Mouse (Mus musculus): ENCODE measurements around the gene Otof. TPM values are rescaled to one million over a fixed set of nuclear protein-coding genes. Genes with fewer than 3 reads are reported as not detected.

Otof gene
- polyA plus RNA-seq, 1 experiment from 2014 or later = 0.41 TPM

- 79% methylated on average over 5 of the region's 5 CpGs for WGBS
- no peak overlapping the region for H3K4me2 ChIP-seq
- ATAC-seq = no peak
- no peak overlapping the region for H3K4me3 ChIP-seq
- no peaks in the 10 kb centered on the region for H3K36me3 ChIP-seq (ENCODE audit: poor library complexity, severe bottlenecking)
- H3K9ac ChIP-seq = no peak overlapping the region
- no peak overlapping the region for H3K27ac ChIP-seq
- H3K4me1 ChIP-seq = peaks cover 4% of the 10 kb centered on the region; the same call in 1 of the 2 replicates
- H3K27me3 ChIP-seq = no peaks in the 10 kb centered on the region
- no peaks in the 10 kb centered on the region for H3K9me3 ChIP-seq (replicated peaks)
Measured at GRCm38 (mm10) chr5:30472148-30472547, 10.4 kb upstream of the Otof start.

GRCm38 (mm10) chr5:30470454-30470853 lies 8.7 kb upstream of the Otof start:
- no peak for ATAC-seq
- no peak overlapping the region for H3K9ac ChIP-seq
- no peak overlapping the region for H3K4me2 ChIP-seq
- H3K4me3 ChIP-seq = no peak overlapping the region
- H3K27me3 ChIP-seq = 0 out of 2 replicates have a peak, but pooled peaks cover 9% of the 10 kb centered on the region
- peaks cover 14% of the 10 kb centered on the region for H3K4me1 ChIP-seq
- no peak overlapping the region for H3K27ac ChIP-seq
- 53% methylated on average over 6 of the region's 6 CpGs for WGBS
- no peaks in the 10 kb centered on the region for H3K9me3 ChIP-seq (replicated peaks)
- H3K36me3 ChIP-seq (ENCODE audit: poor library complexity, severe bottlenecking) = no peaks in the 10 kb centered on the region

GRCm38 (mm10) chr5:30466315-30466714 lies 4.6 kb upstream of the Otof start:
- Histone ChIP-seq H3K4me2 (peak overlapping the region; percentile 61), H3K27me3 (peaks cover 26% of the 10 kb centered on the region; the same call in 1 of the 2 replicates), H3K9ac (peak overlapping the region; percentile 54), H3K36me3 (ENCODE audit: poor library complexity, severe bottlenecking) (no peaks in the 10 kb centered on the region), H3K4me3 (peak overlapping the region; percentile 33), H3K9me3 (replicated peaks) (no peaks in the 10 kb centered on the region), H3K27ac (no peak overlapping the region), H3K4me1 (peaks cover 24% of the 10 kb centered on the region)
- 33% methylated on average over 9 of the region's 9 CpGs for WGBS
- ATAC-seq = peak; percentile 44; the same call in 1 of the 2 replicates

- Histone ChIP-seq H3K4me3 (peak within 1 kb of the TSS; percentile 33), H3K4me2 (peak within 1 kb of the TSS; percentile 61), H3K9ac (peak within 1 kb of the TSS; percentile 54), H3K9me3 (replicated peaks) (no peaks in the 10 kb centered on the region), H3K27me3 (peaks cover 26% of the 10 kb centered on the region; the same call in 1 of the 2 replicates), H3K36me3 (ENCODE audit: poor library complexity, severe bottlenecking) (no peaks in the 10 kb centered on the region), H3K4me1 (peaks cover 25% of the 10 kb centered on the region), H3K27ac (no peak within 1 kb of the TSS)
- WGBS = 15% methylated on average over 21 of the region's 21 CpGs
- ATAC-seq = peak; percentile 34; the same call in 1 of the 2 replicates
Measured at GRCm38 (mm10) chr5:30465861-30466260, 4.1 kb upstream of the Otof start, which contains the start of gene 1700001C02Rik. Gene 1700001C02Rik (plus strand): TSS chr5:30466047.

GRCm38 (mm10) chr5:30460155-30460554 lies 1.6 kb downstream of the Otof start:
- Histone ChIP-seq H3K27me3 (peaks cover 14% of the 10 kb centered on the region; the same call in 1 of the 2 replicates), H3K9ac (no peak overlapping the region), H3K4me2 (no peak overlapping the region), H3K36me3 (ENCODE audit: poor library complexity, severe bottlenecking) (no peaks in the 10 kb centered on the region), H3K27ac (no peak overlapping the region), H3K4me3 (no peak overlapping the region), H3K9me3 (replicated peaks) (no peaks in the 10 kb centered on the region), H3K4me1 (peaks cover 11% of the 10 kb centered on the region)
- WGBS = 41% methylated on average over 4 of the region's 4 CpGs
- no peak for ATAC-seq

GRCm38 (mm10) chr5:30456056-30456455 lies 5.7 kb downstream of the Otof start:
- Histone ChIP-seq H3K9ac (no peak overlapping the region), H3K4me1 (no peaks in the 10 kb centered on the region), H3K36me3 (ENCODE audit: poor library complexity, severe bottlenecking) (no peaks in the 10 kb centered on the region), H3K27ac (no peak overlapping the region), H3K4me3 (no peak overlapping the region), H3K4me2 (no peak overlapping the region), H3K9me3 (replicated peaks) (no peaks in the 10 kb centered on the region), H3K27me3 (no peaks in the 10 kb centered on the region)
- WGBS = 68% methylated on average over 6 of the region's 6 CpGs
- ATAC-seq = no peak

GRCm38 (mm10) chr5:30444327-30444895 lies 17.3 kb downstream of the Otof start:
- H3K36me3 ChIP-seq (ENCODE audit: poor library complexity, severe bottlenecking) = no peaks in the 10 kb centered on the region
- 80% methylated on average over 13 of the region's 13 CpGs for WGBS
- no peak overlapping the region for H3K27ac ChIP-seq
- no peaks in the 10 kb centered on the region for H3K27me3 ChIP-seq
- H3K4me1 ChIP-seq = peaks cover 3% of the 10 kb centered on the region; the same call in 1 of the 2 replicates
- no peak overlapping the region for H3K4me3 ChIP-seq
- H3K4me2 ChIP-seq = no peak overlapping the region
- ATAC-seq = no peak
- H3K9ac ChIP-seq = no peak overlapping the region
- H3K9me3 ChIP-seq (replicated peaks) = no peaks in the 10 kb centered on the region

GRCm38 (mm10) chr5:30442196-30442595 lies 19.5 kb downstream of the Otof start:
- H3K36me3 ChIP-seq (ENCODE audit: poor library complexity, severe bottlenecking) = no peaks in the 10 kb centered on the region
- H3K9me3 ChIP-seq (replicated peaks) = no peaks in the 10 kb centered on the region
- no peak for ATAC-seq
- H3K27me3 ChIP-seq = no peaks in the 10 kb centered on the region
- H3K4me1 ChIP-seq = peaks cover 3% of the 10 kb centered on the region; the same call in 1 of the 2 replicates
- no peak overlapping the region for H3K4me2 ChIP-seq
- H3K27ac ChIP-seq = no peak overlapping the region
- H3K9ac ChIP-seq = no peak overlapping the region
- H3K4me3 ChIP-seq = no peak overlapping the region
- WGBS = 77% methylated on average over 5 of the region's 5 CpGs

GRCm38 (mm10) chr5:30440308-30440906 lies 21.3 kb downstream of the Otof start:
- Histone ChIP-seq H3K4me1 (peaks cover under 1% of the 10 kb centered on the region; the same call in 1 of the 2 replicates), H3K4me2 (no peak overlapping the region), H3K36me3 (ENCODE audit: poor library complexity, severe bottlenecking) (no peaks in the 10 kb centered on the region), H3K27ac (no peak overlapping the region), H3K9me3 (replicated peaks) (no peaks in the 10 kb centered on the region), H3K27me3 (no peaks in the 10 kb centered on the region), H3K9ac (no peak overlapping the region), H3K4me3 (no peak overlapping the region)
- no peak for ATAC-seq
- 88% methylated on average over 8 of the region's 8 CpGs for WGBS

GRCm38 (mm10) chr5:30438931-30439330 lies 22.8 kb downstream of the Otof start:
- no peak for ATAC-seq
- Histone ChIP-seq H3K27ac (no peak overlapping the region), H3K4me3 (no peak overlapping the region), H3K4me2 (no peak overlapping the region), H3K4me1 (no peaks in the 10 kb centered on the region), H3K36me3 (ENCODE audit: poor library complexity, severe bottlenecking) (no peaks in the 10 kb centered on the region), H3K27me3 (no peaks in the 10 kb centered on the region), H3K9ac (no peak overlapping the region), H3K9me3 (replicated peaks) (no peaks in the 10 kb centered on the region)
- WGBS = 45% methylated on average over 2 of the region's 2 CpGs

- no peaks in the 10 kb centered on the region for H3K27me3 ChIP-seq
- H3K4me2 ChIP-seq = no peak overlapping the region
- no peak overlapping the region for H3K27ac ChIP-seq
- 90% methylated on average over 6 of the region's 6 CpGs for WGBS
- H3K36me3 ChIP-seq (ENCODE audit: poor library complexity, severe bottlenecking) = no peaks in the 10 kb centered on the region
- ATAC-seq = no peak
- no peak overlapping the region for H3K9ac ChIP-seq
- H3K9me3 ChIP-seq (replicated peaks) = no peaks in the 10 kb centered on the region
- no peaks in the 10 kb centered on the region for H3K4me1 ChIP-seq
- H3K4me3 ChIP-seq = no peak overlapping the region
Measured at GRCm38 (mm10) chr5:30427406-30427805, 34.3 kb downstream of the Otof start.

GRCm38 (mm10) chr5:30423572-30424244 lies 38.0 kb downstream of the Otof start:
- Histone ChIP-seq H3K27ac (no peak overlapping the region), H3K4me1 (no peaks in the 10 kb centered on the region), H3K4me3 (no peak overlapping the region), H3K27me3 (no peaks in the 10 kb centered on the region), H3K4me2 (no peak overlapping the region), H3K36me3 (ENCODE audit: poor library complexity, severe bottlenecking) (no peaks in the 10 kb centered on the region), H3K9me3 (replicated peaks) (no peaks in the 10 kb centered on the region), H3K9ac (no peak overlapping the region)
- ATAC-seq = 0 out of 2 replicates have a peak, but pooled peaks have one; percentile 51
- WGBS = 35% methylated on average over 8 of the region's 8 CpGs
